Mouse (Mus musculus) spleen, postnatal 10 days (tissue): ENCODE data around the gene Irx4.

Experiments used
- DNase-seq, 2 experiments: peaks; one replicate each; pipeline ENCODE4 v3.0.0; 2021 to 2022; ENCODE audit warnings: low spot score in 2 of 2

Gene Irx4

DNA sequence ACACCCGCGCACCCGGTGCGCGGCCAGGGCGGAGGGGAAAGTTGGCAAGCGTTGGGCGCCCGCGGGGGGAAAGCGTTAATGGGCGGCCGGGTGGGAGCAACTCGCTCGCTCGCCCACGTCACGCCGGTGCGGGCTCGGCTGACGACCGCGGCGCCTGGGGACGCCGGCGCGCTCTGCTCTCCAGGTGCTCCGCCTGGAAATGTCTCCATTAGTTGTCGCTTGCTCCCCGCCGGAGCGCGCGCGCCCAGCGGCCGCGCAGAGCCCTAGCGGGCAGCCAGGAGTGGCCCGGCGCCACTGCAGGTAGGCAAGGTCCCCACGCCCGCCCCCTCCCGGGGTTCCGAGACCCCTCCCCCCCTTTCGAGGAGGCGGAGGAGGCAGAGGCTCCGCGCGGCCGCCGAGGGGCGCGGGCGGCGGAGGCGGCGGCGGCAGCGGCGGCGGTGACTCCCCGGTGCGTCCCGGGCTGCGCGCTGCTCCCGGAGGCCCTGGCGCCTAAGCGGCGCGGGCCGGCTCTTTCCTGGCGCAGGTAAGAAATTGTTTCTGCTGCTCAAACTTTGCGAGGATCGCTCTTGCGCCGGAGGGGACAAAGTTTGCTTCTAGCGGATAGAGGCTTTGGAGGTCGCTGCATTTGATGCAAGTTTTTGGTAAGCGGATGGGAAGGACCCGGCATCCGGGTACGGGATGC lies at the start of gene Irx4:
Gene Irx4 (plus strand): TSS at position 126 of the 682 bp plus-strand sequence.
- DNase-seq: no peak

DNA sequence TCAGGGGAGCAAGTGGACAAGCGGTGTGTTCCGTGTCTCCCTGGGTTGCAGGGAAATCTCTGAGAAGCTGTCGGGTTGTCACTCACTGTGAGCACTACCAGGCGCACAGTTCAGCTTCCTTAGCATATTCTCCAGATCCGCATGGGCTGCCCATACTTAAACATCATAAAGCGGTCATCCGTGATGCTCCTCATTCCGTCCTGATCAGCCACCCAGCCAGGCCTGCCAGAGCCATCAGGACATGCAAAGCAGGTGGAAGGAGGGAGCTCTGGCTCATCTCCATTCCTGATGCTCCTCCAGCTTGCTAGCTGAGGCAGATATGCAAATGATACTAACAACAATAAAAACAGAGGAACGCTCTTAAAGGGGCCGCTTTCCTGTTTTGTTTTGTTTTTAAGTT lies 46.0 kb upstream of the Irx4 start:
- no peak for DNase-seq

DNA sequence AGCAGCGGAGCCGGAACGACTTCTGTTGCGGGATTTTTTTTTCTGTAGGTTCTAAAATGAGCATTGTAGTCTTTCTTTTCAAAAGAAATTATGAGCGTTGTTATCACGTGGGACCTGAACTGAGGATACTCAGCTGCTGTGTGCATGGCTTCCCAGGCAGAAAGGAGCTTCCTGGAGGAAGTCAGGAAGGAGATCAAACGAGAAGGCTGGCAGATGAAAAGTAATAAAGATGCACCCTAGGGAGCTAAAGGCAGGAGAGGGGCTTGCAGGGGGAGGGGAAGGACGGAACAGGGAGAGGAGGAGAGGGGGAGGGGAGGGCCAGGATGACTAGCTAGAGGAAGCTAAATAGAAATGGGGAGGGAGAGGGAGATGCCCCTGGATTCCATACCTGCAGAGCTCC lies 23.8 kb upstream of the Irx4 start:
- peak in 1 of 2 experiments; percentile 5 for DNase-seq

DNA sequence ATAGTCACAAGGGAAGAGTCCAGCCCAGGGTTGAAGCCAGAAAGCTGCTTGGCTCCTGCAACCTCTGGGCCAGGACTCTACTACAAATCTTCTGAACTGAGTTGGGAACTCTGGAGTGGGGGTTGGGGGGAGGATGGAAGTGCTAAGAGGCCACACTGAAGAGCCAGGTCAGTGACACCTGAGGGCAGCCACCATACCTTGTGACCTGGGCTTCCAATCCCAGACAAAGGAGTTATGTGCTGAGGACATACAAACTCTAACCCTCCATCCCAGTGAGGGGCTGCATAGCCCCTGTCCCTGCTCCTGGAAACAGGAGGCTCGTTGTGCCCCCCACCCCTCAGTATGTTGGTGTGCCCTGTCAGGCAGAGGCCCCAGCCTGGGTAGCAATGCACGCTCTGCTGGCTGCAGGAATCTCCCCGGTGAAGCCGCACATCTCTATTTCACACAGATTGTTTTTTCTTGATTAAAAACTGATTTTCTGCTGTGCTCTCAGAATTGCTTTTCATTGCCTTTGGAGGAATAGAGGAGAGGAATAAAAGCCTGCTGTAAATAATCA lies 21.0 kb upstream of the Irx4 start:
- peak in 1 of 2 experiments; percentile 9 for DNase-seq

DNA sequence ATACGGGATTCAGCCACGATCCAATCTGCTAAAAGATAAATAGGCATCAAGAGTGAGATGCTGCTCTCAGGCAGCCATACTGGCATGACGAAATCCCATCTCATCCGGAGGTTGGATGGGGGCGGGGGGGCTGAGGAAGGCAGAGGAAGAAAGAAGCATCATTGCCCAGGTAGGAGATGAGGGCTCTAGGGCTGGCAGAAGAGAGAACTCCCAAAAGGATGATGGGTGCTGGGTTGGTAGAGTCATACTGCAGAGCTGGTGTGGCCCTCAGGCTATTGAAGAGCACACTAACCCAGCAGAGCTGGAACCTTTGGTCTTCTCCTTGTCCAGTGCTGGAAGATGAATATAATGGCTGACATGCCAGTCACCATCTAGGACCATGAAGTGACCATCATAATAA lies 17.7 kb upstream of the Irx4 start:
- DNase-seq: no peak

DNA sequence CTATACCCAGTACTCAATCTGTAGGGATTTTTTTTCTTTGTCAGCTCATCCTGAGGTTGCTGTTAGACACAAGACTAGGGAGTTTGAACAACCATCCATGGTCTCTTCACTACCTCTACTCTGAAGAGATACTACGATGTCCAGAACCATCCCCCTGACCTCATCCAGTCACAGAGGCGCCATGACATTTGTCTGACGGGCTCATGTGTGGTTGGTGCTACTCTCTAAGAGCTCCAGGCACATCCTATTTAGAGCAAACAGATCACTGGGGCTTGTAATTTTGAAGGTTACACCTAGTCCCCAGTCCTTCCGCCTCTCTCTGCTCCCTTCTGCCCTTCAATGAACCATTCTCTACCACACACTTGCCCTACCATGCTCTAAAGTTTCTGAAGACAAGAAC lies 13.3 kb upstream of the Irx4 start:
- DNase-seq: no peak

DNA sequence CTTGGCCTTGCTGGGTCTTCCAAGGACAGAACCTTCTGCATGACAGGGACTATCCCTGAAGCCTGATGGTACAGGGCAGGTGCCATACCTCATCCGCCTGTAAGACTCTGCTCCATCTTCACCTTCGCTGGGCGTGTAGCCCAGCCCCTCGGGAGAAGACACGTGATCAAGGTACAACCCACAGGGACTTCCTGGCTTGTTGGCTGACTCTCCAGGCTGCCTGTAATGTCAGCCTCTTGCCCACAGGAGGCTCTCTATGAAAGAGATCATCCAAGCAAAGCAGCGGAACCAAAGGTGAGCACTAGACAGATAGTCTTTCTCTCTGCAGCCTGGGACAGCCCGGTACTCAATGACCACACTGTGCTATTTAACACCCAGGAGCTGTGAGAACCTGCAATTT lies 9.1 kb upstream of the Irx4 start:
- no peak for DNase-seq

DNA sequence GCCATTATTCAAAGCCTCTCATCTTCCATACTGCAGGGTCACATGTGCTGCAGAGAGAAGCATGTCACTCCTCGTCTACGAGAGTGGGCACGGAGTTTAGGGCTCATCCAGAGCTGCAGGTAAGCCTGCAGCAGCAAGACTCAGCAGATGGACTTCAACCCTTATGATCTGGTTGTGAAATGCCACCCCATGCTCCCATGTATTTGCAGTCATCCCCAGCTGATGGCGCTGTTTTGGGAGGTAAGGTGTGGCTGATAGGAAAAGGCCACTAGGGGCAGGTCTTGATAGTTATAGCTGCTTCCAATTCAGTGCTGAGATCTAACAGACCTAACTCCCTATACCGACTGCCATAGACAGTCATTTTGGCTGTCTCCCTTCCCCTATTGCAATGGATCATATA lies 8.3 kb upstream of the Irx4 start:
- no peak for DNase-seq

DNA sequence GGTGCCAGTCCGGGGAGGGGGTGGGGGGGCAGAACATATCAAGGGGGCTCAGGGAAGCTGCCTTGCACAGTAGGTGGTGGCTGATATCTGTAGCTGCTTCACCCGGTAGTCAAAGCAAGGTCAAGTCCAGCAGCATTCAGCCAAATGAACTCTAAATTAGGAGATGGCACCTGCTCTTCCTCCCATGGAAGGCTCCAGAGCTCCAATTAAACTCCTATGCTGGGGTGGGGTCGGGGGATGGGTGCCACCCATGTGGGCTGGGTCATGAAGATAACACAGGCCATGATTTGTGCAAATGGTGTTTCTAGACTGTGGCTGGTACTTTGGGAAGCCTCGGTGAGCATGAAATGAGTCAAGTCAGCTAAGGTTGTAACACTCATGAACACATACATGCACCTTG lies 1.9 kb upstream of the Irx4 start:
- DNase-seq: no peak

DNA sequence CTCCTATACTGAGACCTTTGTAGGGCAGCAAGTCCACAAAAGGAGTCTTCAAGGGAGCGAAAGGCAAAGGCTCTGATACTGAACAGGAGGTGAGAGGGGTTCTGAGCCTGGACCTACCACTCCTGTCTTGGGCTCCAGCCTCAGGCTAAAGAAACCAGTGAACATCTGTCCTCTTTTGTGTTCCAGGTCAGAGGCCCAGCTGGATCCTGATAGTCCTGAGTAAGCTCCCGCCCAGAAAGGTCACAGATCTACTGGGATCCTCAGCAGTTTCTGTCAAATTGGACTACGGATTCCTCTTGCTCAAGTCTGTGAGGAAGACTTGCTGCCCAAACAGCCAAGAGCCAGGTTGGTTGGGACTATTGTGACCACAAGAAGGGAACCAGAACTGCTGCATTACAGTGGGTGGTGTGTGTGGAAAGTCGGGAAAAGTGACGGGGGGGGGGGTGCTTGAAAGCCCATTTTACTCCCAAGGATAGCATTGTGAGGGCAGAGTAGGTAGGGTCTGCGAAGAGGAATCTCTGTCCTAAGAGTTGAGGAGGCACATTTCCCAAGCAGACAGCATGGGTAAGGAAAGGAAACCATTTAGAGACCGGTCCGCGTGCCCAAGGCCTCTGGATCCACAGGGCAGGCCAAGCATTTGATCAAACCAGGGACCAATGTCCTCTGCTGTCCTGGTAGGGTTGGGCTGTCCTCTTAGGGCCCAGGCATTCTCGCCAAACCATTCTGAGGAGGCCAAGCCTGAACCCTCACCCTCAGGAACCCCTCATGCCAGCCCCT lies 514 bp upstream of the Irx4 start:
- no peak for DNase-seq

DNA sequence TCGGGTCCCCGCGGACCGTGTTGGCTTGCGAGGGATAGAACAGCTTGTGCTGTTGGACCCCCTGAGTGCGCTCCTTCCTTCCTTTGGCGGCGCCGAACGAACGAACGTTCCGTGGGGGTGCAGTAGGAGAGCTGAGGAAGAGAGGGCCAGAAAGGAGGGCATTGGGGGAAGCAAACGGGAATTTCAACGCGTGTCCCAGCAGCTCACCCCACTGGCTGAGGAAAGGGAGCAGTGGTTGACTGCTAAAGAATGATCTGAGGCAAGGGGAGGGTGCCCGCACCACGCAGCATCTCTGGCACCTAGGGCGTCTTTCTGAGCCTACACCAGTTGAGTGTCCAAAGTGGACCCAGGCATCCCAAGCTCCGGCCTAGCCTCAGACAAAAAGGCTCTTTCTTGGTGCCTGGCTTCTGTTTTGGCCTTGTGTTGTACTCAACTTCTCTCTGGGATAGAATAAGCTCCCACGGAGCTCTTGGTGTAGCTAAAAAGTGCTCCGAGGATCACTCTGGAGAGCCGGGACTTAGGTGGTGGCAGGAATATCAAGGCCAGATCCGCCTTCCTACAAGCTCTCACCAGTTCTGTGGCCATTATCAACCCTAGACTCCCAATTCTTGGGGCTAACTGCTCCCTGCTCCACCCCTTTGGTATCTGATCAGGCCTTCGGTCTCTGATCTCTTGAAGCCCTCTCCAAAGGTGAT lies 904 bp downstream of the Irx4 start:
- no peak for DNase-seq

DNA sequence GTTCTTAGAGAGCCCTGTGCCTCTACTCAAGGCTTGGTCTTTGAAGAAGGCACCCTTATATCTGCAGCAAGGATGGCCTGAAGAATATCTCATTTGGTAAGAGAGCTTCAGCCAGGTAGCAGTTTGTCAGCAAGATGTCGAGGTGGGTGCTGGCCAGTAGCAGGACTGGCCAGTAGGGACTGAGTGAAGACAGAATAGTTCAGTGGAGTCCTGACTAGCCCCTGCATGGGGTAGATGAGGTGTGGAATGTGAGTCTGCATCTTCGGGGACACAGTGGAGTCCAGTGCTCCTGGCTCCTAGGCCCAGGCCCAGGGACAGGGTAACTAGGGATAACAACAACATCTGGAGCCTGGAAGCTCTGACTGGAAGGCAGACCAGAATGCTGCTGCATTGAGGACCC lies 1.6 kb downstream of the Irx4 start:
- no peak for DNase-seq

DNA sequence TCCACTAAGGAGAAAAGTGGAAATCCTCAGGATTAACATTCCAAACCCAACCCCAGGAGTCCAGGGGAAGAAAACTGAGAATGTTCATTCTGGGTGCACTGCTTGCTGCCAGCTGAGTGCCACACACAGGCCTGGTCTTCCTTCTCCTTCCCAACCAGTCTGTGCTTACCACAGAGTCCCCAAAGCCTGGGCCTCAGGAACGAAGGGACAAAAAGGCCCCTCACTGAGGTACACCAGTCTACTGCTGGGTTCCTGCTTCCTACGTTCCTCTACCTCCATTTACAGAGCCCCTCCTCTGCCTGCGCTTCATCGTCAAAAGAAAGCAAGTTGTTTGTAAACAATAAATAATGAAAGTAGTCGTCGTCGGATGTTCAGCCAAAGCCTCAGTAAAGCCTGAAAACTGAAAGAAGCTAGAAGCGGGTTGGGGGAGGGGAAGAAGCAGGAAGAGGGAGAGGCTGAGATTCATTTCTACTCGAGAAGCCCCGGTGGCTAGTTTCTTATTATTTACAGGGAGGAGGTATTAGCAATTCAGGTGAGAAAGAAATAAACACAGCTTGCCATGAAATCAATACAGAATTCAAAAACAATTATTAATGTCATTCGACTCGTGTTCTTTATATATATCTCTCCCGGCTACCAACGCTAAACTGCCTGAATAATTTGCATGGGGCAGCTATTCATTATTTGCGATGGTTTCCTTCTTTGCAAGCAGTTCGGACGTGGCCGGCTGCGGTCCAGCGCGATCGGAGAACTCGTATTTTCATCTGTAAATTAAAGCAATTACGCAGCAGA lies 2.3 kb downstream of the Irx4 start:
- no peak for DNase-seq

DNA sequence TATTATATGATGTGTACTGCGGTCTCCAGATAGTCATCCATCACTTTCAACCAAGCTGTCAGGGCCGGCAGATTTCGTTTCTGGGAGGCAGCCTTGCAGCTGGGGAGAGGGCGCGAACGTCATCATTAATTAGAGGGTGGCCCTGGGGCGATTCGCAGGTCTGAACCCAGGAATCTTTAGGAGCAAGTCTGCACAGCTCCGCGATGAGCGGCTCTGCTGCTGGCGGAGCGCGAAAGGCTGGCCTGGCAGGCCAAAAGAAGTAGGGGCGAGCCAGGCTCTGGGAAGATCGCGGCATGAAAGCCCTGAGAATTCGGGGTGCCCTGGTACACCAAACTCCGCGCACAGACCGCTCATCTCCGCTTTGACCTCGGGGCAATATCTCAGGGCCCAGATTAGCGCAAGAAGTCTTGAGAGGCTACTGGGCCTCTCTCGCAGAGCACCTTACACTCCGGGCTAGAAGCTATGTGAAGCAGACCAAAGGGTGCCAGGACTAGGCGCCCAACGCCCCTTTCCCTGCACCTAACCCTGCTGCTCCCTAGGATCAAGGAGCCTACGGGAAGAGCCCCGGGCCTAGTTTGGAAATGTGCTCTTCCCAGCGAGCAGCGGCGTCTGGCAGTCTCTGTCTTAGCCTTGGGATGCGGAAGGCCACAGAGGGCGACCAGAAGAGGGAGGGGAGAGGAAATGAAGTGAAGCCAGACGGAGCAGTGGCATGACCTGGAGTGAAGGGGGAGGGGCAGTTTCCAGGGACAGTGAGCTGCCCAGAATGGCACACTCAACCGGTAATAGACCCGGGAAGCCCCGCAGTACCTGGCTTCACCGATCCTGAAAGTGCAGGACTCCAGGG lies 3.1 kb downstream of the Irx4 start:
- DNase-seq: no peak

DNA sequence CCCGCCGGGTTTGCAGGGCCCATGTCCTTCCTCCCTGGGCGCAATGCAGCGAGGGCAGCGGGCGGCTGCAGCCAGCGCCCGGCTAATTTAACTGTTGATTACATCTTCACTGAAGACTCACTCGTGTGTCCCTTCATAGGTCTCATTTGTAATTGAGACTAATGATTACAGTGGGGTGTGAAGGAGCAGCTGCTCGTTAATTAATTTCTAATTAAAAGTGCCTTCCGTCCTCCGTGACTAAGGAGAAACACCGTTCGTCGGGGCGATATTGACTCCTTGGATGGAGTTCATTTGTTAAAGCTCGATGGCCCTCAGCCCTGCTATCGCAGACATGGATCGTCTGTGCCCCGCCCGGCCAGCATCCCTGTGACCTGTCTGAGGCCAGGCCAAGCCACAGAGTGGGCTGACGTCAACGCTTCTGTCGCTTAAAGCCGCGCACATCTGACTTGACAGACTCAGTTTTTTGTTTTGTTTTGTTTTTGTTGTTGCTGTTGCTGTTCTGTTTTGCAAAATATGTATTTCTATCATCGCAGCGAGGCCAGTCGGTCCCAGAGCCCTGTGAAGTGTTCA lies 4.0 kb downstream of the Irx4 start:
- DNase-seq: no peak

DNA sequence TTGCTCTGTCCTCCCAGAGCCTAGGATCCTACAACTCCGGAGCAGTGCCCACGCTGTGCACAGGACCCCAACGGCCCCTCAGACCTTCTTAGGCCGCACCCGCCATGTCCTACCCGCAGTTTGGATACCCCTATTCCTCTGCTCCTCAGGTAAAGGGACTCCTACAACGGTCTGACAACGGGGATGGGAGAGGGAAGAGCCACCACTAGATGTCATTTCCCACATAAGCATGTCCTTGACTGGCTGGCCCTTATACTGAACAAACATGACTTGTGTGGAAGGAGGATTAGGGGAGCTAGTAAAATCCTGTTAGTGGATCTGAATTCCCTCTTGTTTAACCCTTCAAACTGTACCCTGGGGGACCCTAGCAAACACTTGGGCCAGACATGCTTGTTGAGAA lies 4.6 kb downstream of the Irx4 start:
- no peak for DNase-seq

DNA sequence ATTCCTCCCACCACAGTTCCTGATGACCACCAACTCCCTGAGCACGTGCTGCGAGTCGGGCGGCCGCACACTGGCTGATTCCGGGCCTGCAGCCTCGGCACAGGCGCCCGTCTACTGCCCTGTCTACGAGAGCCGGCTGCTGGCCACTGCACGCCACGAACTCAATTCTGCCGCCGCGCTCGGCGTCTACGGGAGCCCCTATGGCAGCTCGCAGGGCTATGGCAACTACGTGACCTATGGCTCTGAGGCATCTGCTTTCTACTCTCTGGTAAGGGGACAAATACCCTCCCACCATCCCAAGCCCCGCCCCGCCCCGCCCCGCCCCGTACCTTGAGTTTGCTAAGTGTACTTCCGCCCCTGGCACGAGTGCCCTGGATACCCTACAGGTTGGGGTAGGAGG lies 5.2 kb downstream of the Irx4 start:
- DNase-seq: no peak

DNA sequence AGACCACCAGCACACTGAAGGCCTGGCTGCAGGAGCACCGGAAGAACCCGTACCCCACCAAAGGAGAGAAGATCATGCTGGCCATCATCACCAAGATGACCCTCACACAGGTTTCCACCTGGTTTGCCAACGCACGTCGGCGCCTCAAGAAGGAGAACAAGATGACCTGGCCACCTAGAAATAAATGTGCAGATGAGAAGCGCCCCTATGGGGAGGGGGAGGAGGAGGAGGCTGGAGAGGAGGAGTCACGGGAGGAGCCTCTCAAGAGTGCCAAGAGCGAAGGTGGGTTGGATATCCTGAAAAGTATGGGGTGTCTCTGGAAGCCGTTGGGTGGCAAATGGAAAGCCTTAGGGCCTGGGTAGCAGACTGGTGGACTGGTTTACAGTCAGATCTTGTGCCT lies 7.3 kb downstream of the Irx4 start:
- DNase-seq: no peak

DNA sequence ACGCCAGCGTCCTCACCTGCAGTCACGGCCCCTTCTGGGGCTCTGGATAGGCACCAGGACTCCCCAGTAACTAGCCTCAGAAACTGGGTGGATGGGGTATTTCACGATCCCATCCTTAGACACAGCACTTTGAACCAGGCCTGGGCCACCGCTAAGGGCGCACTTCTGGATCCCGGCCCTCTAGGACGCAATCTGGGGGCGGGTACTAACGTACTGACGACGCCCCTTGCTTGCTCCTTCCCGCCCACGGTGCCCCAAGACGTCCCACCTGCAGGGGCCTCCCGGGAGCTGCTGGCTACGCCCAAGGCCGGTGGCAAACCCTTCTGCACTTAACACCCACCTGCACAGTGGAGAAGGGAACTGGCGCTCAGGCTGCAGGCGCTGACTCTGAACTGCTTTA lies 8.4 kb downstream of the Irx4 start:
- DNase-seq: no peak

DNA sequence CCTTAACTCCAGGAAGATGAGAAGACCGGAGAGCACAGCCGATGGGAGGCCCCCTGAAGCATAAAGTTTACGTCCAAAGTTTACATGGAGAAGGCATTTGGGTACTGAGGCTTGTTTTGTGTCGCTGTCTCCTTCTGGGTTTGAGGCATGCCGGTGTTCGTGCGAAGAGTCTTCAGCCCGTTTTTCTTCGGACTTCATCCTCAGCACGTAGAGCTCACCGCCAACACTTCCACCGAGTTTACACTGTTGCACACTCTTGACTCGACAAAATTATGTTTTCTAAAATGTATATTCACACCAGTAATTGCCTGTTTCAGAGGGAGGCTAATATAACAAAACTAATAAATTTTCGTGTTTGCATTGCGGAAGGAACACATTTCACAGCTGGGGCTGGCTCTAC lies 9.0 kb downstream of the Irx4 start:
- no peak for DNase-seq

DNA sequence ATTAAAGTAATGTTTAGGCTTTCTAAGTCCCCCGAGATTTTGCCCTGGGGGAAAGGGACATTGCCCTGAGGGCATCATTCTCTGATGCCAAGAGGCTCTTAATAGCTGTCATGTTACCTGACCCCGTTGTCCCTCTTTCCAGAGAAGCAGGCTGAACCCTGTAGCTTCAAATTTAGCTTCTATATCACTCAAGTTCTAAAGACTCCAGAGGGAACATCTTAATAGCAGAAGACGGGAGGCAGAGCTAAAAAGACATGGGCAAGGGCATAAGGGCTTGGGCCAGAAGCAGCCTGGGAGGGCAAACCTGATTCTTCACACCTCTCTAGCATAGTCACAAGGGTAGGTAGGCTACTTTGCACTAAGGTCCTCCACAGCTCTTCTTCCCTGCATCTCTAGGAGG lies 9.6 kb downstream of the Irx4 start:
- no peak for DNase-seq
